Mouse (Mus musculus) heart, embryonic 16.5 days (tissue): ENCODE results near the gene Sdhaf2. TPM values are rescaled to one million over a fixed set of nuclear protein-coding genes. Genes with fewer than 3 reads are reported as not detected.
A peak's percentile ranks its signal among the peaks of the same experiment; 100 is the strongest.

ENCODE experiments used
- ATAC-seq: fragments of 200-750 bp; cut with Nextera tagmentation; replicated peaks from 2 replicates; pipeline ENCODE4 v1.8.0; 2017; ENCODE audit warnings: moderate number of reproducible peaks; ENCODE audit not compliant: insufficient read depth, low FRiP score; ENCODE audit errors: extremely low read depth
- H3K27ac ChIP-seq: fragments of 300-500 bp; sonication (generic); 2 replicates; pipeline ENCODE4 v1.5.1; 2014; ENCODE audit warnings: mild to moderate bottlenecking, low read length, control low read depth, moderate library complexity
- H3K27me3 ChIP-seq: fragments of 300-500 bp; sonication (generic); 2 replicates; pipeline ENCODE4 v1.6.1; 2014; ENCODE audit warnings: low read length, mixed read lengths; ENCODE audit not compliant: control insufficient read depth, insufficient read depth
- H3K36me3 ChIP-seq: fragments of 300-500 bp; sonication (generic); 2 replicates; pipeline ENCODE4 v1.6.1; 2014; ENCODE audit not compliant: control insufficient read depth, insufficient read depth
- H3K4me1 ChIP-seq: fragments of 300-500 bp; sonication (generic); 2 replicates; pipeline ENCODE4 v1.6.1; 2014; ENCODE audit warnings: low read length, mixed read lengths; ENCODE audit not compliant: control insufficient read depth, insufficient read depth
- H3K4me2 ChIP-seq: fragments of 300-500 bp; sonication (generic); 2 replicates; pipeline ENCODE4 v1.6.1; 2014; ENCODE audit warnings: low read depth, mild to moderate bottlenecking, control low read depth, low read length
- H3K4me3 ChIP-seq: fragments of 300-500 bp; sonication (generic); 2 replicates; pipeline ENCODE4 v1.5.1; 2014; ENCODE audit warnings: mild to moderate bottlenecking, control low read depth, low read length
- H3K9ac ChIP-seq: fragments of 300-500 bp; sonication (generic); 2 replicates; pipeline ENCODE4 v1.6.1; 2014; ENCODE audit warnings: low read length, control low read depth
- H3K9me3 ChIP-seq: fragments of 300-500 bp; sonication (generic); replicated peaks from 2 replicates; pipeline ENCODE4 v1.6.1; 2016; ENCODE audit warnings: low read length; ENCODE audit not compliant: control insufficient read depth
- WGBS: fragments of 180-500 bp; shearing (Covaris S2); extraction: QIAGEN DNeasy Blood & Tissue Kit; methylation state at CpG from one replicate; pipeline ENCODE4 v1.1.7; 2014; 5-methylcytosine and 5-hydroxymethylcytosine counted together
- polyA plus RNA-seq: library from polyadenylated mRNA; unstranded; fragments of >200 nt; fragmentation: Nextera tagmentation; extraction: Ambion mirVana; gene quantifications from 2 replicates; pipeline ENCODE4 v1.2.1, GENCODE M21; 2015

Gene Sdhaf2
- polyA plus RNA-seq, 1 experiment from 2014 or later = 53.6 TPM

DNA sequence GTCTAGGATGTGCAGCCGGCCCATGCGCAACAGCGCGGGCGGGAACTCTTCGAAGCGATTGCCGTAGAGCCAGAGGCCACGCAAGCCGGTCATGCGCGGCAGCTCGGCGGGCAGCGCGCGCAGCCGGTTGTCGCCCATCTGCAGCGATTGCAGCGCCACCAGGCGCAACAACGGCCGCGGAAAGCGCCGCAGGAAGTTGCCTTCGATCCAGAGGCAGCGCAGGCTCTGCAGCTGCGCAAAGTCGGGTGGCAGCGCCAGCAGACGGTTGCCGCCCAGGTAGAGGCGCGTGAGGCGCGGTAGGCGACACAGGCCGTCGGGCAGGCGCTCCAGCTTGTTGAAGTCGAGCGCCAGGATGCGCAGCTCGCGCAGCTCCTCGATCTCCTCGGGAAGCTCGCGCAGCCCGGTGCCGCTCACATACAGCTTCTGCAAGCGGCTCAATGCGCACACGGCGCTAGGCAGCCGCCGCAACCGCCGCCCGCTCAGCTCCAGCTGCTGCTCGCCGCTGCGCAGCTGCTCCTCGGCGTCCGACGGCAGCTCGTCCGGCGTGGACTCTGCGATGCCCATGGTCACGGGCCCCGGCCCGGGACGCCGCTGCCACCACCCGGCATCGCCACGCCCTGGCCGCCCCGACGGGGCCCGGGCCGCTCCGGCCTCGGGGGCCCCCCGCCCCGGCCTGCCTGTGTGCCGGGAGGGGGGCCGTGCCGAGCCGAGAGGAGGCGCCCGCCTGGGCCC lies 69.0 kb downstream of the Sdhaf2 start, which contains the start of gene Lrrc10b:
TSS of gene Lrrc10b (minus strand) at position 722 of the 732 bp plus-strand sequence.
- Histone ChIP-seq H3K9ac (peak within 1 kb of the TSS; percentile 21; the same call in 1 of the 2 replicates), H3K4me1 (peaks cover 10% of the 10 kb centered on the region), H3K9me3 (no peaks in the 10 kb centered on the region), H3K4me2 (peak within 1 kb of the TSS; percentile 73), H3K27ac (no peak within 1 kb of the TSS), H3K27me3 (peaks cover 96% of the 10 kb centered on the region), H3K4me3 (peak within 1 kb of the TSS; percentile 55), H3K36me3 (no peaks in the 10 kb centered on the region)
- ATAC-seq = peak; percentile 43
- WGBS = under 1% methylated on average over 89 of the region's 96 CpGs

DNA sequence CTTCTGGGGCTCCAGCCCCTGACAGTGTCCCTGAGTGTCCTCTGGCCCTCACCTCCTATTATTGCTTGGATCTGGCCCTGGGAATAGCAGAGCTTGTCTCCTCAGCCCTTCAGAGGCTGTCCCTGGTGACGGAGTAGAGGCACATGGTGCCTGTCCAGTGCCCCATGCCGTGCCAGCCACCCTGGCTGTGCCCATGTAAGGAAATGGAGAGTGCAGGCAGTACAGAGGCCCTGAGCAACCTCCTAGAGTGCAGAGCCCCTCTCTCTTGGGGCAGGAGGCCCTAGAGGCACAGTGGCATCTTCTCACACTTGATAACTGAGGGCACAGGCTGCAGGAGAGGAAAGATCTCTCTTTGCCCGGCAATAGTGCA lies 70.5 kb downstream of the Sdhaf2 start:
- H3K4me2 ChIP-seq = no peak overlapping the region
- peaks cover 92% of the 10 kb centered on the region for H3K27me3 ChIP-seq
- no peak overlapping the region for H3K27ac ChIP-seq
- peaks cover 10% of the 10 kb centered on the region for H3K4me1 ChIP-seq
- no peaks in the 10 kb centered on the region for H3K9me3 ChIP-seq
- H3K4me3 ChIP-seq = no peak overlapping the region
- 47% methylated on average over 3 of the region's 3 CpGs for WGBS
- H3K9ac ChIP-seq = no peak overlapping the region
- no peaks in the 10 kb centered on the region for H3K36me3 ChIP-seq
- no peak for ATAC-seq

GRCm38 (mm10) chr19:10454718-10455436 lies 71.1 kb downstream of the Sdhaf2 start:
- H3K4me2 ChIP-seq = no peak overlapping the region
- H3K4me1 ChIP-seq = peaks cover 10% of the 10 kb centered on the region
- H3K36me3 ChIP-seq = no peaks in the 10 kb centered on the region
- no peak overlapping the region for H3K27ac ChIP-seq
- no peak overlapping the region for H3K9ac ChIP-seq
- H3K27me3 ChIP-seq = peaks cover 90% of the 10 kb centered on the region
- no peak overlapping the region for H3K4me3 ChIP-seq
- no peak for ATAC-seq
- no peaks in the 10 kb centered on the region for H3K9me3 ChIP-seq
- WGBS = 67% methylated on average over 4 of the region's 4 CpGs

Other genes with a start within 250 kb of the Sdhaf2 start
- gene Dagla, start 221.3 kb downstream of the Sdhaf2 start, polyA plus RNA-seq = 0.89 and 0.92 TPM in 2 replicates
- gene Syt7, start 137.1 kb downstream of the Sdhaf2 start, polyA plus RNA-seq = 0.49 and 0.80 TPM in 2 replicates
- gene Lrrc10b, start 68.7 kb downstream of the Sdhaf2 start, polyA plus RNA-seq = 0.21 and 0.31 TPM in 2 replicates
- 0.13 and 1.00 TPM in 2 replicates for gene Ppp1r32, start 43.2 kb downstream of the Sdhaf2 start, polyA plus RNA-seq
- 27.7 and 33.1 TPM in 2 replicates for gene Cpsf7, start 876 bp downstream of the Sdhaf2 start, polyA plus RNA-seq
- 17.0 and 20.7 TPM in 2 replicates for gene Tmem216, start 30.1 kb upstream of the Sdhaf2 start, polyA plus RNA-seq
- 20.6 and 22.8 TPM in 2 replicates for gene Cyb561a3, start 51.0 kb upstream of the Sdhaf2 start, polyA plus RNA-seq
- 25.1 TPM in 2 replicates for gene Tmem138, start 51.2 kb upstream of the Sdhaf2 start, polyA plus RNA-seq
- gene Ddb1, start 79.2 kb upstream of the Sdhaf2 start, polyA plus RNA-seq = 276 and 277 TPM in 2 replicates
- gene Tkfc, start 79.5 kb upstream of the Sdhaf2 start, polyA plus RNA-seq = 11.4 TPM in 2 replicates
- gene Vwce, start 108.1 kb upstream of the Sdhaf2 start, polyA plus RNA-seq = 1.7 and 2.1 TPM in 2 replicates
- not detected in 2 replicates for gene Pga5, start 151.9 kb upstream of the Sdhaf2 start, polyA plus RNA-seq
- gene Vps37c, start 162.6 kb upstream of the Sdhaf2 start, polyA plus RNA-seq = 29.3 and 30.4 TPM in 2 replicates
- gene Cd5, start 212.9 kb upstream of the Sdhaf2 start, polyA plus RNA-seq = 1.6 and 3.0 TPM in 2 replicates